Mouse (Mus musculus) olfactory bulb, adult 2 months (tissue): ENCODE data around the gene Rab11a. TPM values are rescaled to one million over a fixed set of nuclear protein-coding genes. Genes with fewer than 3 reads are reported as not detected.

Source experiments
- H3K27ac ChIP-seq: fragments of 200-500 bp; 2 replicates; pipeline ENCODE4 v1.5.1; 2012; ENCODE audit warnings: low read depth, low read length; ENCODE audit not compliant: insufficient read depth
- H3K4me1 ChIP-seq: fragments of 200-500 bp; 2 replicates; pipeline ENCODE4 v1.6.1; 2012; ENCODE audit warnings: low read length; ENCODE audit not compliant: control insufficient read depth, insufficient read depth
- H3K4me3 ChIP-seq: fragments of 200-500 bp; 2 replicates; pipeline ENCODE4 v1.5.1; 2012; ENCODE audit warnings: mild to moderate bottlenecking, low read depth, low read length, moderate library complexity; ENCODE audit not compliant: insufficient read depth
- CTCF ChIP-seq: fragments of 200-500 bp; IDR thresholded peaks from 2 replicates; pipeline ENCODE4 v1.5.1; 2012; ENCODE audit warnings: low read depth, mild to moderate bottlenecking, low read length, moderate library complexity; ENCODE audit not compliant: insufficient read depth
- POLR2A ChIP-seq: fragments of 200-500 bp; IDR thresholded peaks from 2 replicates; pipeline ENCODE4 v1.6.1; 2012; ENCODE audit warnings: mild to moderate bottlenecking, low read depth, low read length, moderate library complexity; ENCODE audit not compliant: insufficient read depth
- whole genome bisulfite sequencing: fragments of 180-500 bp; shearing (Covaris S2); methylation state at CpG from one replicate; pipeline ENCODE4 v1.1.7; 2018; 5-methylcytosine and 5-hydroxymethylcytosine counted together
- polyA plus RNA-seq: library from polyadenylated mRNA; stranded (reverse); fragments of >200 nt; gene quantifications from 2 replicates; pipeline ENCODE4 v1.2.4, GENCODE M21; 2012; ENCODE audit warnings: low replicate concordance; ENCODE audit not compliant: missing spikeins, insufficient read depth, insufficient read length

Gene Rab11a
- polyA plus RNA-seq, 1 experiment, result not detected

- WGBS, result 35% methylated on average over 5 of the region's 5 CpGs
- Histone ChIP-seq H3K4me1 (peaks cover 7% of the 10 kb centered on the region), H3K4me3 (no peak overlapping the region), H3K27ac (peak overlapping the region; percentile 26; the same call in 1 of the 2 replicates)
- TF ChIP-seq CTCF, result no peak
- no peak for TF ChIP-seq POLR2A
These were observed 36.9 kb upstream of the Rab11a start for GRCm38 (mm10) chr9:64774411-64774811.

GRCm38 (mm10) chr9:64773936-64774335 lies 36.4 kb upstream of the Rab11a start:
- 49% methylated on average over 4 of the region's 4 CpGs for WGBS
- Histone ChIP-seq H3K27ac (peak overlapping the region; percentile 26; the same call in 1 of the 2 replicates), H3K4me3 (no peak overlapping the region), H3K4me1 (peaks cover 9% of the 10 kb centered on the region)
- TF ChIP-seq POLR2A (no peak), CTCF (no peak)

- WGBS, result 90% methylated on average over 8 of the region's 8 CpGs
These were observed 35.7 kb upstream of the Rab11a start for GRCm38 (mm10) chr9:64773254-64773653.

GRCm38 (mm10) chr9:64771236-64771635 lies 33.7 kb upstream of the Rab11a start:
- TF ChIP-seq POLR2A (no peak), CTCF (no peak)
- H3K4me1 ChIP-seq, result peaks cover 9% of the 10 kb centered on the region
- no peak overlapping the region for H3K4me3 ChIP-seq
- WGBS, result 42% methylated on average over 5 of the region's 5 CpGs
- no peak overlapping the region for H3K27ac ChIP-seq

More at GRCm38 (mm10) chr9:64773254-64773653, 35.7 kb upstream of the Rab11a start:
- TF ChIP-seq CTCF (no peak), POLR2A (no peak)
- peaks cover 9% of the 10 kb centered on the region for H3K4me1 ChIP-seq
- no peak overlapping the region for H3K4me3 ChIP-seq
- H3K27ac ChIP-seq, result no peak overlapping the region

- peaks cover 9% of the 10 kb centered on the region for H3K4me1 ChIP-seq
These were observed 32.9 kb upstream of the Rab11a start for GRCm38 (mm10) chr9:64770411-64770849.

GRCm38 (mm10) chr9:64769911-64770310 lies 32.4 kb upstream of the Rab11a start:
- Histone ChIP-seq H3K4me3 (no peak overlapping the region), H3K27ac (no peak overlapping the region), H3K4me1 (peaks cover 9% of the 10 kb centered on the region)
- 94% methylated on average over 6 of the region's 6 CpGs for WGBS
- no peak for TF ChIP-seq POLR2A
- no peak for TF ChIP-seq CTCF

More at GRCm38 (mm10) chr9:64770411-64770849, 32.9 kb upstream of the Rab11a start:
- H3K27ac ChIP-seq, result no peak overlapping the region
- WGBS, result 91% methylated on average over 5 of the region's 5 CpGs
- TF ChIP-seq CTCF (no peak), POLR2A (no peak)
- no peak overlapping the region for H3K4me3 ChIP-seq

GRCm38 (mm10) chr9:64769066-64769695 lies 31.6 kb upstream of the Rab11a start:
- 8% methylated on average over 9 of the region's 9 CpGs for WGBS
- Histone ChIP-seq H3K4me3 (no peak overlapping the region), H3K27ac (peak overlapping the region; percentile 36; the same call in 1 of the 2 replicates), H3K4me1 (peaks cover 5% of the 10 kb centered on the region)
- TF ChIP-seq CTCF, result no peak
- TF ChIP-seq POLR2A, result no peak

- Histone ChIP-seq H3K27ac (no peak overlapping the region), H3K4me3 (no peak overlapping the region), H3K4me1 (peaks cover 5% of the 10 kb centered on the region)
- no peak for TF ChIP-seq CTCF
- TF ChIP-seq POLR2A, result no peak
- WGBS, result 64% methylated on average over 1 of the region's 1 CpGs
These were observed 30.2 kb upstream of the Rab11a start for GRCm38 (mm10) chr9:64767796-64768195.

GRCm38 (mm10) chr9:64766136-64766535 lies 28.6 kb upstream of the Rab11a start:
- TF ChIP-seq CTCF (no peak), POLR2A (no peak)
- Histone ChIP-seq H3K4me3 (no peak overlapping the region), H3K4me1 (peaks cover 4% of the 10 kb centered on the region), H3K27ac (no peak overlapping the region)
- WGBS, result 92% methylated on average over 3 of the region's 3 CpGs
